Comparison of ENCODE assay signal across 21 mouse cellular contexts in the genomic region with DNA sequence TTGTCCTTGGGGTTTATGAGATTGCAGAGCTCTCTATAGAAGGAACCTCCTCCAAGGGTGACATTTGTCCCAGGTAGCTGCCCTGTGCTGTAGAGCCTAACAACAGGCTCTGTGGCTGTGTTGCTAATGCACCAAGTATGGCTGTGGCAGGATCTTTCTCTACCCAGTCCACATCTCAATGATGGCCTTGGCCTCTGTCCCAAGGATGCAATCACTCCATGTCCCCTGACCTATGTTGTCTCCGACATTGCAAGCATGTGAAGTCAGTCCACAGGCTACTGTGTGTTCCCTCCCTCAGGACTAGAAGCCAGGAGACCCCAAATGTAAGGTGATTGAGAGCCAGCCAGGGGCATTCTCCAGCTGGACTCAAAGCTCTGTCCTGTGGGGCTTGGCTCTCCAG. TPM values are rescaled to one million over a fixed set of nuclear protein-coding genes. Genes with fewer than 3 reads are reported as not detected.
DNase-seq lines count a peak whose midpoint lies in the region; ATAC-seq and TF ChIP-seq lines count a peak whose summit lies in the region.
"Had no signal": no experiment of that assay in that cellular context is flagged by ENCODE, and none has a peak within 500 bp of the region (broad histone marks: within the 10 kb centered on the region; RNA-seq: fewer than 3 reads in every experiment).

No protein-coding gene starts in this region.

- ATAC-seq in midbrain, embryonic 11.5 days (ENCODE audit: low FRiP score): no peak
- ATAC-seq in midbrain, embryonic 15.5 days (replicated peaks): no peak
- no peak for ATAC-seq in hindbrain, embryonic 14.5 days (ENCODE audit: low FRiP score)
- ATAC-seq in intestine, embryonic 16.5 days: no peak

- no peak for TF ChIP-seq POLR2A in olfactory bulb, adult 2 months (IDR thresholded peaks at IDR 0.05; ENCODE audit: insufficient read depth, low read depth, low read length)

- H3K4me2 ChIP-seq in midbrain, embryonic 11.5 days: no peak overlapping the region
- H3K4me2 ChIP-seq in midbrain, embryonic 15.5 days: no peak overlapping the region
- H3K4me2 ChIP-seq in hindbrain, embryonic 14.5 days (replicated peaks): no peak overlapping the region
- no peak overlapping the region for H3K4me2 ChIP-seq in intestine, embryonic 16.5 days (ENCODE audit: low read depth, low read length)
- H3K4me2 ChIP-seq: embryonic facial prominence, embryonic 15.5 days had no signal

- H3K9me3 ChIP-seq in midbrain, embryonic 11.5 days (ENCODE audit: control insufficient read depth, low read length): no peaks in the 10 kb centered on the region
- H3K9me3 ChIP-seq in midbrain, embryonic 15.5 days: no peaks in the 10 kb centered on the region
- H3K9me3 ChIP-seq in hindbrain, embryonic 14.5 days (ENCODE audit: control insufficient read depth, low read length): no peaks in the 10 kb centered on the region
- no peaks in the 10 kb centered on the region for H3K9me3 ChIP-seq in intestine, embryonic 16.5 days (ENCODE audit: control insufficient read depth, low read length)
- H3K9me3 ChIP-seq: embryonic facial prominence, embryonic 15.5 days had no signal

- peak; percentile 66 for DNase-seq in adrenal gland, adult 2 months
- DNase-seq in adrenal gland, adult 18-20 months (ENCODE audit: low spot score in 2 of 2): no peak
- DNase-seq in midbrain, embryonic 11.5 days (ENCODE audit: low spot score, missing footprints): peak; percentile 28
- no peak for DNase-seq in hindbrain, embryonic 14.5 days (ENCODE audit: low spot score)
- DNase-seq in urinary bladder, postnatal 4 days (ENCODE audit: low spot score in 2 of 2): no peak
- DNase-seq: lung, postnatal 36 days; thymus, postnatal 25 days had no signal

- H3K4me3 ChIP-seq in midbrain, embryonic 11.5 days (ENCODE audit: low read depth, low read length): no peak overlapping the region
- no peak overlapping the region for H3K4me3 ChIP-seq in midbrain, embryonic 15.5 days
- no peak overlapping the region for H3K4me3 ChIP-seq in hindbrain, embryonic 14.5 days (replicated peaks; ENCODE audit: low read length)
- H3K4me3 ChIP-seq in olfactory bulb, adult 2 months (ENCODE audit: insufficient read depth, low read depth, low read length): no peak overlapping the region
- no peak overlapping the region for H3K4me3 ChIP-seq in intestine, embryonic 16.5 days (ENCODE audit: low read length)
- H3K4me3 ChIP-seq: embryonic facial prominence, embryonic 15.5 days; myocyte had no signal

- WGBS in midbrain, embryonic 11.5 days: 95% methylated on average over 1 of the region's 1 CpGs
- WGBS in midbrain, embryonic 15.5 days: 93% methylated on average over 1 of the region's 1 CpGs
- 91% methylated on average over 1 of the region's 1 CpGs for WGBS in hindbrain, embryonic 14.5 days
- WGBS in olfactory bulb, adult 2 months: 30% methylated on average over 1 of the region's 1 CpGs
- 100% methylated on average over 1 of the region's 1 CpGs for WGBS in intestine, embryonic 16.5 days

- no peak overlapping the region for H3K27ac ChIP-seq in midbrain, embryonic 11.5 days (ENCODE audit: low read depth, low read length)
- no peak overlapping the region for H3K27ac ChIP-seq in midbrain, embryonic 15.5 days
- H3K27ac ChIP-seq in hindbrain, embryonic 14.5 days: peak overlapping the region; percentile 34; the same call in 1 of the 2 replicates
- H3K27ac ChIP-seq in olfactory bulb, adult 2 months (ENCODE audit: insufficient read depth, low read depth, low read length): peak overlapping the region; percentile 84
- no peak overlapping the region for H3K27ac ChIP-seq in intestine, embryonic 16.5 days (ENCODE audit: low read length)
- H3K27ac ChIP-seq: embryonic facial prominence, embryonic 15.5 days; kidney, postnatal 0 days; liver, embryonic 14.5 days had no signal

- no peak for TF ChIP-seq CTCF in olfactory bulb, adult 2 months (IDR thresholded peaks at IDR 0.05; ENCODE audit: insufficient read depth, low read depth, low read length)

- peaks cover 14% of the 10 kb centered on the region for H3K36me3 ChIP-seq in midbrain, embryonic 11.5 days (ENCODE audit: control insufficient read depth, insufficient read depth, low read length)
- peaks cover 20% of the 10 kb centered on the region for H3K36me3 ChIP-seq in midbrain, embryonic 15.5 days (replicated peaks)
- peaks cover 62% of the 10 kb centered on the region for H3K36me3 ChIP-seq in hindbrain, embryonic 14.5 days (replicated peaks; ENCODE audit: control insufficient read depth, insufficient read depth)
- peaks cover 4% of the 10 kb centered on the region; the same call in 1 of the 2 replicates for H3K36me3 ChIP-seq in intestine, embryonic 16.5 days (ENCODE audit: control insufficient read depth, insufficient read depth, low read length)

- no peak overlapping the region for H3K9ac ChIP-seq in midbrain, embryonic 11.5 days (ENCODE audit: low read length)
- no peak overlapping the region for H3K9ac ChIP-seq in midbrain, embryonic 15.5 days
- peak overlapping the region; percentile 21; the same call in 1 of the 2 replicates for H3K9ac ChIP-seq in hindbrain, embryonic 14.5 days
- H3K9ac ChIP-seq in intestine, embryonic 16.5 days (ENCODE audit: low read depth, low read length): no peak overlapping the region
- H3K9ac ChIP-seq: embryonic facial prominence, embryonic 15.5 days; liver, embryonic 14.5 days had no signal

- H3K4me1 ChIP-seq in midbrain, embryonic 11.5 days (ENCODE audit: control insufficient read depth, insufficient read depth, low read length): no peaks in the 10 kb centered on the region
- H3K4me1 ChIP-seq in midbrain, embryonic 15.5 days: peaks cover 4% of the 10 kb centered on the region; the same call in 1 of the 2 replicates
- peaks cover 16% of the 10 kb centered on the region for H3K4me1 ChIP-seq in hindbrain, embryonic 14.5 days (replicated peaks; ENCODE audit: control insufficient read depth, insufficient read depth, low read length)
- H3K4me1 ChIP-seq in olfactory bulb, adult 2 months (ENCODE audit: control insufficient read depth, insufficient read depth, low read length): peaks cover 45% of the 10 kb centered on the region
- no peaks in the 10 kb centered on the region for H3K4me1 ChIP-seq in intestine, embryonic 16.5 days (ENCODE audit: control insufficient read depth, insufficient read depth, low read length)
- H3K4me1 ChIP-seq: embryonic facial prominence, embryonic 15.5 days had no signal

- H3K27me3 ChIP-seq in midbrain, embryonic 11.5 days (ENCODE audit: control insufficient read depth, insufficient read depth, low read length): no peaks in the 10 kb centered on the region
- no peaks in the 10 kb centered on the region for H3K27me3 ChIP-seq in midbrain, embryonic 15.5 days (replicated peaks)
- H3K27me3 ChIP-seq in hindbrain, embryonic 14.5 days (ENCODE audit: control insufficient read depth, insufficient read depth, low read length): no peaks in the 10 kb centered on the region
- H3K27me3 ChIP-seq in intestine, embryonic 16.5 days (replicated peaks; ENCODE audit: control insufficient read depth, insufficient read depth, low read length): no peaks in the 10 kb centered on the region
- H3K27me3 ChIP-seq: embryonic facial prominence, embryonic 15.5 days had no signal

RNA-seq across cellular contexts. Expression of a gene that starts 34.0 kb away (rescaled TPM):
- 10 to 100 TPM; 37.6 to 37.8 TPM for total RNA-seq in adrenal gland, adult 2 months (2021)
- 53.7 and 56.4 TPM in 2 replicates for polyA plus RNA-seq in adrenal gland, adult 2 months (2012; rRNA removed)
- total RNA-seq in adrenal gland, adult 18-20 months (2021): 10 to 100 TPM; 31.9 to 39.9 TPM
- polyA plus RNA-seq in midbrain, embryonic 11.5 days (2014; fragmentation: Nextera tagmentation; extraction: Ambion mirVana): 33.3 and 39.6 TPM in 2 replicates
- 86.3 and 86.6 TPM in 2 replicates for polyA plus RNA-seq in midbrain, embryonic 15.5 days (2015; fragmentation: Nextera tagmentation; extraction: Ambion mirVana)
- polyA plus RNA-seq in hindbrain, embryonic 14.5 days (2014; fragmentation: Nextera tagmentation; extraction: Ambion mirVana): 62.2 and 64.3 TPM in 2 replicates
- polyA plus RNA-seq in olfactory bulb, adult 2 months (2012; ENCODE audit: insufficient read depth, insufficient read length, low replicate concordance, missing spikeins): not detected in 2 replicates
- polyA plus RNA-seq in intestine, embryonic 16.5 days (2015; fragmentation: Nextera tagmentation; extraction: Ambion mirVana): 21.3 and 22.5 TPM in 2 replicates

RNA-seq across cellular contexts. Expression of a gene that starts 56.7 kb away (rescaled TPM):
- total RNA-seq in adrenal gland, adult 2 months (2021): 1 to 10 TPM; 3.1 to 3.5 TPM
- polyA plus RNA-seq in adrenal gland, adult 2 months (2012; rRNA removed): 2.7 and 3.0 TPM in 2 replicates
- 1 to 10 TPM; 1.8 to 3.1 TPM for total RNA-seq in adrenal gland, adult 18-20 months (2021)
- polyA plus RNA-seq in midbrain, embryonic 11.5 days (2014; fragmentation: Nextera tagmentation; extraction: Ambion mirVana): 123 and 138 TPM in 2 replicates
- 19.2 and 20.8 TPM in 2 replicates for polyA plus RNA-seq in midbrain, embryonic 15.5 days (2015; fragmentation: Nextera tagmentation; extraction: Ambion mirVana)
- 14.1 and 15.9 TPM in 2 replicates for polyA plus RNA-seq in hindbrain, embryonic 14.5 days (2014; fragmentation: Nextera tagmentation; extraction: Ambion mirVana)
- not detected in 2 replicates for polyA plus RNA-seq in olfactory bulb, adult 2 months (2012; ENCODE audit: insufficient read depth, insufficient read length, low replicate concordance, missing spikeins)
- 103 and 114 TPM in 2 replicates for polyA plus RNA-seq in intestine, embryonic 16.5 days (2015; fragmentation: Nextera tagmentation; extraction: Ambion mirVana)

RNA-seq across cellular contexts. Expression of a gene that starts 59.8 kb away (rescaled TPM):
- total RNA-seq in adrenal gland, adult 2 months (2021): not detected
- polyA plus RNA-seq in adrenal gland, adult 2 months (2012; rRNA removed): not detected in 2 replicates
- total RNA-seq in adrenal gland, adult 18-20 months (2021): not detected
- not detected in 2 replicates for polyA plus RNA-seq in midbrain, embryonic 11.5 days (2014; fragmentation: Nextera tagmentation; extraction: Ambion mirVana)
- polyA plus RNA-seq in midbrain, embryonic 15.5 days (2015; fragmentation: Nextera tagmentation; extraction: Ambion mirVana): not detected in 2 replicates
- polyA plus RNA-seq in hindbrain, embryonic 14.5 days (2014; fragmentation: Nextera tagmentation; extraction: Ambion mirVana): not detected in 2 replicates
- polyA plus RNA-seq in olfactory bulb, adult 2 months (2012; ENCODE audit: insufficient read depth, insufficient read length, low replicate concordance, missing spikeins): not detected in 2 replicates
- polyA plus RNA-seq in intestine, embryonic 16.5 days (2015; fragmentation: Nextera tagmentation; extraction: Ambion mirVana): not detected in 2 replicates
- total RNA-seq: common myeloid progenitor, adult 5-6 weeks; layer of hippocampus, postnatal 10 days; left cerebral cortex, postnatal 36 days had no signal
- polyA plus RNA-seq: embryonic facial prominence, embryonic 15.5 days; frontal cortex, adult 2 months; heart, postnatal 0 days; intestine, embryonic 14.5 days; kidney, postnatal 0 days; liver, embryonic 14.5 days; myocyte; stomach, embryonic 16.5 days had no signal

Comparison
In these comparisons a context has a peak if more than half of its experiments do, and no peak if none do; other contexts are left out.
1. DNase-seq: peak in adrenal gland, adult 2 months (single experiment) and midbrain, embryonic 11.5 days (single experiment); none in adrenal gland, adult 18-20 months (0 of 2), hindbrain, embryonic 14.5 days (single experiment) and urinary bladder, postnatal 4 days (0 of 2).
2. H3K27ac ChIP-seq: peak in hindbrain, embryonic 14.5 days (single experiment) and olfactory bulb, adult 2 months (single experiment); none in midbrain, embryonic 11.5 days (single experiment), midbrain, embryonic 15.5 days (single experiment) and intestine, embryonic 16.5 days (single experiment).
3. RNA of a gene that starts 34.0 kb away (polyA plus RNA-seq): 86.3 to 86.6 TPM in midbrain, embryonic 15.5 days, 62.2 to 64.3 TPM in hindbrain, embryonic 14.5 days, 53.7 to 56.4 TPM in adrenal gland, adult 2 months, 33.3 to 39.6 TPM in midbrain, embryonic 11.5 days and 21.3 to 22.5 TPM in intestine, embryonic 16.5 days; not detected in olfactory bulb, adult 2 months; every median in the first group is over 10 times any median in the second.